Mouse (Mus musculus) forebrain, embryonic 12.5 days (tissue): ENCODE measurements around the gene Srebf1. TPM values are rescaled to one million over a fixed set of nuclear protein-coding genes. Genes with fewer than 3 reads are reported as not detected.

Source experiments
- ATAC-seq: fragments of 200-750 bp; cut with Nextera tagmentation; 2 replicates; pipeline ENCODE4 v1.8.0; 2017; ENCODE audit warnings: moderate TSS enrichment; ENCODE audit not compliant: low FRiP score
- H3K27ac ChIP-seq: fragments of 300-500 bp; sonication (generic); 2 replicates; pipeline ENCODE4 v1.5.1; 2016; ENCODE audit warnings: mild to moderate bottlenecking
- H3K27me3 ChIP-seq: fragments of 300-500 bp; sonication (generic); 2 replicates; pipeline ENCODE4 v1.6.1; 2016; ENCODE audit warnings: mild to moderate bottlenecking
- H3K36me3 ChIP-seq: fragments of 300-500 bp; sonication (generic); replicated peaks from 2 replicates; pipeline ENCODE4 v1.6.1; 2016; ENCODE audit warnings: mild to moderate bottlenecking
- H3K4me1 ChIP-seq: fragments of 300-500 bp; sonication (generic); 2 replicates; pipeline ENCODE4 v1.6.1; 2016
- H3K4me2 ChIP-seq: fragments of 300-500 bp; sonication (generic); 2 replicates; pipeline ENCODE4 v1.6.1; 2016; ENCODE audit warnings: mild to moderate bottlenecking, moderate library complexity
- H3K4me3 ChIP-seq: fragments of 300-500 bp; sonication (generic); replicated peaks from 2 replicates; pipeline ENCODE4 v1.5.1; 2016; ENCODE audit warnings: mild to moderate bottlenecking
- H3K9ac ChIP-seq: fragments of 300-500 bp; sonication (generic); 2 replicates; pipeline ENCODE4 v1.6.1; 2016; ENCODE audit warnings: mild to moderate bottlenecking
- H3K9me3 ChIP-seq: fragments of 300-500 bp; sonication (generic); 2 replicates; pipeline ENCODE4 v1.6.1; 2016
- WGBS: fragments of 180-500 bp; shearing (Covaris S2); methylation state at CpG from one replicate; pipeline ENCODE4 v1.1.7; 2016; 5-methylcytosine and 5-hydroxymethylcytosine counted together
- polyA plus RNA-seq: library from polyadenylated mRNA; unstranded; fragments of >200 nt; fragmentation: Nextera tagmentation; extraction: Ambion mirVana; gene quantifications from 2 replicates; pipeline ENCODE4 v1.2.1, GENCODE M21; 2016

Srebf1 gene
- polyA plus RNA-seq, 1 experiment from 2014 or later, result 58.1 TPM

- H3K9me3 ChIP-seq, result peaks cover 4% of the 10 kb centered on the region
- H3K36me3 ChIP-seq, result peaks cover 97% of the 10 kb centered on the region
- H3K4me3 ChIP-seq, result 0 out of 2 replicates have a peak overlapping the region, but pooled peaks have one; percentile 7
- no peaks in the 10 kb centered on the region for H3K27me3 ChIP-seq
- H3K4me1 ChIP-seq, result peaks cover 11% of the 10 kb centered on the region
- H3K9ac ChIP-seq, result peak overlapping the region; percentile 36; the same call in 1 of the 2 replicates
- WGBS, result 17% methylated on average over 18 of the region's 18 CpGs
- peak overlapping the region; percentile 86 for H3K27ac ChIP-seq
- peak; percentile 66 for ATAC-seq
- H3K4me2 ChIP-seq, result no peak overlapping the region
These were observed 22.6 kb downstream of the Srebf1 start for GRCm38 (mm10) chr11:60199702-60200184.

- H3K4me1 ChIP-seq, result peaks cover 11% of the 10 kb centered on the region
- H3K4me2 ChIP-seq, result no peak overlapping the region
- peaks cover 7% of the 10 kb centered on the region for H3K9me3 ChIP-seq
- no peak overlapping the region for H3K4me3 ChIP-seq
- no peaks in the 10 kb centered on the region for H3K27me3 ChIP-seq
- no peak for ATAC-seq
- H3K9ac ChIP-seq, result no peak overlapping the region
- peaks cover 97% of the 10 kb centered on the region for H3K36me3 ChIP-seq
- WGBS, result 91% methylated on average over 12 of the region's 12 CpGs
- H3K27ac ChIP-seq, result no peak overlapping the region
These were observed 23.7 kb downstream of the Srebf1 start for GRCm38 (mm10) chr11:60198651-60199050.

GRCm38 (mm10) chr11:60197998-60198619, 24.3 kb downstream of the Srebf1 start:
- Histone ChIP-seq H3K4me2 (no peak overlapping the region), H3K9me3 (peaks cover 7% of the 10 kb centered on the region), H3K36me3 (peaks cover 97% of the 10 kb centered on the region), H3K9ac (no peak overlapping the region), H3K27ac (no peak overlapping the region), H3K27me3 (no peaks in the 10 kb centered on the region), H3K4me1 (peaks cover 11% of the 10 kb centered on the region), H3K4me3 (no peak overlapping the region)
- no peak for ATAC-seq
- 79% methylated on average over 24 of the region's 24 CpGs for WGBS

GRCm38 (mm10) chr11:60196344-60196743, 26.0 kb downstream of the Srebf1 start:
- Histone ChIP-seq H3K4me3 (no peak overlapping the region), H3K27ac (no peak overlapping the region; the same call in 1 of the 2 replicates), H3K9me3 (peaks cover 7% of the 10 kb centered on the region), H3K27me3 (no peaks in the 10 kb centered on the region), H3K4me2 (no peak overlapping the region), H3K36me3 (peaks cover 97% of the 10 kb centered on the region), H3K4me1 (peaks cover 14% of the 10 kb centered on the region), H3K9ac (no peak overlapping the region)
- no peak for ATAC-seq
- 89% methylated on average over 5 of the region's 5 CpGs for WGBS

- Histone ChIP-seq H3K4me2 (no peak overlapping the region), H3K9ac (no peak overlapping the region), H3K9me3 (peaks cover 7% of the 10 kb centered on the region), H3K27me3 (no peaks in the 10 kb centered on the region), H3K36me3 (peaks cover 97% of the 10 kb centered on the region), H3K4me3 (no peak overlapping the region), H3K4me1 (peaks cover 9% of the 10 kb centered on the region), H3K27ac (no peak overlapping the region)
- no peak for ATAC-seq
These were observed 27.3 kb downstream of the Srebf1 start for GRCm38 (mm10) chr11:60195108-60195507.

- Histone ChIP-seq H3K4me1 (0 out of 2 replicates have a peak, but pooled peaks cover 3% of the 10 kb centered on the region), H3K27me3 (no peaks in the 10 kb centered on the region), H3K27ac (0 out of 2 replicates have a peak overlapping the region, but pooled peaks have one; percentile 20), H3K36me3 (peaks cover 100% of the 10 kb centered on the region), H3K9ac (no peak overlapping the region), H3K4me2 (no peak overlapping the region), H3K9me3 (peaks cover 7% of the 10 kb centered on the region), H3K4me3 (no peak overlapping the region)
- 79% methylated on average over 4 of the region's 4 CpGs for WGBS
- no peak; the same call in 1 of the 2 replicates for ATAC-seq
These were observed 28.8 kb downstream of the Srebf1 start for GRCm38 (mm10) chr11:60193556-60193955.

GRCm38 (mm10) chr11:60192534-60192933, 29.8 kb downstream of the Srebf1 start:
- 79% methylated on average over 6 of the region's 6 CpGs for WGBS
- peaks cover 100% of the 10 kb centered on the region for H3K36me3 ChIP-seq
- H3K4me3 ChIP-seq, result no peak overlapping the region
- H3K27ac ChIP-seq, result no peak overlapping the region; the same call in 1 of the 2 replicates
- no peaks in the 10 kb centered on the region for H3K27me3 ChIP-seq
- H3K4me2 ChIP-seq, result no peak overlapping the region
- ATAC-seq, result no peak
- H3K9ac ChIP-seq, result no peak overlapping the region
- peaks cover 7% of the 10 kb centered on the region for H3K9me3 ChIP-seq
- 0 out of 2 replicates have a peak, but pooled peaks cover 3% of the 10 kb centered on the region for H3K4me1 ChIP-seq

- H3K4me3 ChIP-seq, result no peak overlapping the region
- H3K36me3 ChIP-seq, result peaks cover 100% of the 10 kb centered on the region
- H3K4me1 ChIP-seq, result peaks cover 10% of the 10 kb centered on the region
- H3K4me2 ChIP-seq, result no peak overlapping the region
- H3K27me3 ChIP-seq, result no peaks in the 10 kb centered on the region
- H3K27ac ChIP-seq, result 0 out of 2 replicates have a peak overlapping the region, but pooled peaks have one; percentile 32
- ATAC-seq, result no peak
- H3K9ac ChIP-seq, result no peak overlapping the region
- H3K9me3 ChIP-seq, result peaks cover 6% of the 10 kb centered on the region
- WGBS, result 93% methylated on average over 17 of the region's 17 CpGs
These were observed 32.2 kb downstream of the Srebf1 start for GRCm38 (mm10) chr11:60190055-60190641.

- H3K9ac ChIP-seq, result no peak overlapping the region
- H3K4me2 ChIP-seq, result no peak overlapping the region
- H3K9me3 ChIP-seq, result peaks cover under 1% of the 10 kb centered on the region; the same call in 1 of the 2 replicates
- peaks cover 16% of the 10 kb centered on the region for H3K4me1 ChIP-seq
- H3K27me3 ChIP-seq, result no peaks in the 10 kb centered on the region
- no peak for ATAC-seq
- WGBS, result 87% methylated on average over 21 of the region's 21 CpGs
- peaks cover 96% of the 10 kb centered on the region for H3K36me3 ChIP-seq
- no peak overlapping the region for H3K4me3 ChIP-seq
- H3K27ac ChIP-seq, result 0 out of 2 replicates have a peak overlapping the region, but pooled peaks have one; percentile 32
These were observed 32.8 kb downstream of the Srebf1 start for GRCm38 (mm10) chr11:60189501-60190040.

- H3K27me3 ChIP-seq, result no peaks in the 10 kb centered on the region
- WGBS, result 92% methylated on average over 25 of the region's 25 CpGs
- H3K9me3 ChIP-seq, result no peaks in the 10 kb centered on the region
- H3K4me1 ChIP-seq, result peaks cover 28% of the 10 kb centered on the region
- no peak overlapping the region for H3K9ac ChIP-seq
- peaks cover 84% of the 10 kb centered on the region for H3K36me3 ChIP-seq
- H3K4me2 ChIP-seq, result no peak overlapping the region
- H3K27ac ChIP-seq, result no peak overlapping the region
- H3K4me3 ChIP-seq, result no peak overlapping the region
- ATAC-seq, result no peak
These were observed 34.0 kb downstream of the Srebf1 start for GRCm38 (mm10) chr11:60188275-60188853.

- no peak overlapping the region for H3K9ac ChIP-seq
- peaks cover 38% of the 10 kb centered on the region for H3K4me1 ChIP-seq
- no peaks in the 10 kb centered on the region for H3K9me3 ChIP-seq
- H3K27ac ChIP-seq, result no peak overlapping the region
- no peak for ATAC-seq
- H3K4me2 ChIP-seq, result no peak overlapping the region
- peaks cover 71% of the 10 kb centered on the region for H3K36me3 ChIP-seq
- no peak overlapping the region for H3K4me3 ChIP-seq
- H3K27me3 ChIP-seq, result no peaks in the 10 kb centered on the region
- 93% methylated on average over 11 of the region's 11 CpGs for WGBS
These were observed 35.3 kb downstream of the Srebf1 start for GRCm38 (mm10) chr11:60187070-60187469.
